Mouse (Mus musculus) thymus, adult 2 months (tissue): Measurements from ENCODE around the gene D1Ertd622e.

Experiments
- CTCF ChIP-seq: fragments of 200-500 bp; IDR thresholded peaks from 2 replicates; pipeline ENCODE4 v1.5.1; 2012; ENCODE audit warnings: mild to moderate bottlenecking, control low read depth, low read length, moderate library complexity, borderline replicate concordance; ENCODE audit not compliant: control insufficient read depth, poor library complexity, insufficient read depth; ENCODE audit errors: extremely low read depth
- POLR2A ChIP-seq: fragments of 200-500 bp; IDR thresholded peaks from 2 replicates; pipeline ENCODE4 v1.6.1; 2012; ENCODE audit warnings: mild to moderate bottlenecking, low read length, control low read depth, moderate library complexity; ENCODE audit not compliant: control insufficient read depth, poor library complexity, insufficient read depth; ENCODE audit errors: extremely low read depth

DNA sequence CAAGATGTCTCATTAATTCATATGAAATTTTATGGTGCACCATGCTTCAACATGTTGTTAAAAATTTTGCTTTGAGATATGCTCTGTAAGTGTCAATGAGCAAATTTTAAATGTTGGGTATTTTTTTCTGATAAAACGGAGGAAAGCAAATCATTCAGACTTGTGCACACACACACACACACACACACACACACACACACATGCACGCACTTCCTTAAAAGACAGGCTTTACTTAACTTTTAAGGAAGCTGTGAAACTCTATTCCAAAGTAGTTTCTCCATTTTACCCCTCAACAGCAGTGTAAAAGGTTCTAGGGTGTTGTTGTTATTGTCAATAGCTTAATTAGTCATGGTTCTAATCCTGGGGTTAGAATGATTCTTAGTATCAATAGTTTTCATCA, 14.2 kb upstream of the D1Ertd622e start:
- TF ChIP-seq CTCF (no peak), POLR2A (no peak)
